Mouse (Mus musculus): ENCODE results near the gene E130208F15Rik.
A peak's percentile ranks its signal among the peaks of the same experiment; 100 is the strongest.

E130208F15Rik gene

DNA sequence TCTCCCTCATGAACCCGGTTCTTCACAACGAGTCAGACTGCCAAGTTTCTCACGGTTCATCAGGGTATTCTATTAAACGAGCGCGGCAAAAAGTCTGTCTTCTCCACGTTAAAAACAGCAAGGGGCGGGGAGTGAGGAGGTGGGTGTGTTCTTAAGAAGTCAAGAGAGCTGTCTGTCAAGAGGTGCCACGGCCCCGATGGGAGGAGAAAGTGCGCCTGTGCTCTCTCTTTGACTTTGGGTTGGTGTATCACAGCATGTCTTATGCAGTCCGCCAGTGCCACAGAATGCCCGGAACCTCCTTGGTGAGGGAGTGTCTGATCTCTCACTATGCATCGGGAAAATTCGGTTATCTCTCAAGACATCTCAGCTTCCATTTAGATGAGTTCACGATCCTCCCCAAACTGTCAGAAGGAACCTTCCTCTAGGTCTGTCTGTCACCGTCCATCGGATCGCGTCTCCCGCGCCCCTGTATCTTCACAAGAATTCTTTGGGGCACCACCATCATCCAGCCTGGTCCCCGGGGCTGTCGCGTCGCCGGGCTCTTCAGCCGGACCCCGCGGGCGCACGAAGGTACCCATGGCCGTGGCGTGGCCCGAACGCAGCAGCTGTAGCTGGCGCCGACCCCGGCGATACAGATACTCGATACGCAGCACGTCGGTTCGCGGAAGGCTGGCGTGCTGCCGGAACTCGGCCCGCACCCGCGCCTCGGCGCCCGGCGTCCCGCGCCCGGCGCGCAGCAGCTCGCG, at the start of gene E130208F15Rik:
Gene E130208F15Rik (plus strand): TSS at position 202 of the 746 bp plus-strand sequence.
- DNase-seq (ENCODE audit: low read depth, low spot score): peak; percentile 85

DNA sequence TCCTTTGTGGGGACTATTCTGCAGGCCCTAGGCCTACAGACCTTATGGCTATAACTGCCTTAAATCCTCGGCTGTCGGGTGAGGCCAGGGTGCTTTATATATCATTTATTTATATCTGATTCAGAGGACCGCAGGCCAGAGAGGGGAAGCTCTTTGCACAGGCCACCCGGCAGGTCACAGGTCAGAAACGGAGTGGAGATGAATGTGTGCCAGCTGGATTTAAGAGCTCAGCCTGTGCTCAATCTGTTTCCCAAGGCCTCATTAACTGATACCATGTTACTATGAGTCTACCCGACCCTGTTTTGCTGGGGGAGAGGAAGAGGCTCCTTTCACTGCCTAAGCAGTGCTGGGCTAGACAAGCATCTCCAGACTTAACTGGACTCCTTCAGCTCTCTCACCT, 47.2 kb upstream of the E130208F15Rik start:
- no peak for DNase-seq (ENCODE audit: low read depth, low spot score)

DNA sequence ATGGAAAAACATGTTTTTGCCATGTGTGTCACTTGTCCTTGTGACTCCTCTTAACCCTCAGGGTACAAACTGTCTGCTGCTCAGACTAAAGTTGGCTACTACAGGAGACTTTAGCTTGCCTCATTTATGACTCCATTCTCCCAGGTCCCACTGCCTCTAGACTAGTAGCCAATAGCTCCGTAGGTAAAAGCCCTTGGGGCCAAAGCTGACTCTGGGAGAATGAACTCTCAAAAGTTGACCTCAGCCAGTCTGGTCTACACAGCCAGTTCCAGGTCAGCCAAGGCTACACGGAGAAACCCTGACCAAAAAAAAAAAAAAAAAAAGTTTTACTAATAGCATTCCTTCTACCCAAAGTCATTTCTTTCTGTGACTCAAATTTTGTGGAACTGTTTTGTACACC, 42.6 kb upstream of the E130208F15Rik start:
- DNase-seq (ENCODE audit: low read depth, low spot score): peak; percentile 22

DNA sequence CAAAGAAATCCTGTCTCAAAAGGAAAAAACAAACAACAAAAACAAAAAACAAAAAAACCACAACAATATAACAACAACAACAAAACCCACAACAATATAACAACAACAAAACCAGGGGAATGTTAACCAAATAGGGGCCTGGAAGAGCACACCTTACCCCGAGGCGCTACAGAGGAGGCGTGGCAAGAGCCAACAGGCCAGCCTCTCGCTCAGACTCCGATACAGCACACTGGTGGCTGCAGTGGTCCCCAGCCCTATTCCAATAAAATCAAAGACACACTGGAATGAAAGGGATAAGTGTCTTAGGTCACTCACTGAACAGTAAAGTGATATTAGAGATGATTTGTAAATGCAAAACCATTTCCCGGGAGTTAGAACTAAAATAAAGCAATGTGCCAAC, 42.0 kb upstream of the E130208F15Rik start:
- DNase-seq (ENCODE audit: low read depth, low spot score): peak; percentile 72

DNA sequence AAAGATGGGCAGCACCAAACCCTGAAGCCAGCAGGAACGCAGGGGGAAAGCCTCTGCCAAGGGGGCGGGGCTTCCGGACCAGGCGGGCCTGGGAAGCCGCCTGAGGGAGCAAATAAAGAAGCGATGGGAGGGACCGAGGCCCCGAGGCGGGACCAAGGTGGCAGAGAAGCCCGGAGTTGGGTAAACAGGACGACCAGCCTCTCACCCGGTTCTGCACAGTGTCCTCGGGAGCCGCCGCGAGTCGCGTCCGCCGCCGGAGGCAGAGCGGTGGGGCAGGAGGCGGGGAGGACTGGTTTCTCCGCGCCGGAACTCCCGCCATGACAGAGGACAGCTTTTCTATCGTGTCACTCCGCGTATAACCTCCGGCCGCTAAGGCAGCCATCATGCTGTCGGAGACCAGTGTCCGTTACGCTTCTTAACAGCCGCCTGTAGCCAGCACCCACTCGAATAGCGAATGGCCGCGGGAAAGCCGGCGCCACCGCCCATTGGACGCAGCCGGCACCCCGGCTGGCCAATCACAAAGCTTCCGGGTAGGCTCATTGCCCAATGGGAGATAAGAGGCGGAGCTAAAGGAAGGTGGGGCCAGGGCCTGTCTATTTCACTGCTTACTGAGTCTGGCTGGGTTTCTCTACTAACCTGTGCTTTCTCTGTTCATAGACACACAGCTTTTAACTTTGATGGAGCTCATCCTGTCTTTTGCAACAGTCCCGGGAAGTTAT, 41.4 kb upstream of the E130208F15Rik start, which contains the start of the genes Thap8 and Wdr62:
Gene Thap8 (plus strand): TSS at position 144 of the 719 bp plus-strand sequence.
Gene Wdr62 (minus strand): TSS at position 469 of the 719 bp plus-strand sequence.
- peak; percentile 95 for DNase-seq (ENCODE audit: low read depth, low spot score)

DNA sequence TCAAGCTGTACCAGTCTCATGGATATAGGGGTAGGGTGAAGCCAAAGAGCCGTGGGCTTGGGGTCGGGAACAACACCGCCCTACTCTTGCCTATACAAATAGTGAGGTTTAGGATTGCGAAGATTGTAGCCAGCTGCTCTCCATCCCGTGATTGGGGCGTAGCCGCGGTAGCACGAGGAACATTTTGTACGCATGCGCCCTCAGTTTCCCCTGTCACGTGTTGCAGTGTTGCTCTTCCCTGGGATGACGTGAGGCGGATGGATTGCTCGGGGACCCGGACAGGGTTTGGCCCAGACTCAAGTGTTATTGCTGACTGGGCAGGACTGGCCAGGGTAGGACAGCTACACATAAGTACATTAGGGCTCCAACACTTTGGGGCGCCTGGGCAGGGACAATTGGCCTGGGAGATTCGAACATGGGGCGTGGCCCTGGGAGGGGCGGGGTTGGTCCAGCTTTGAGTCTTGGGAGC, 40.8 kb upstream of the E130208F15Rik start:
- DNase-seq (ENCODE audit: low read depth, low spot score): peak; percentile 97

DNA sequence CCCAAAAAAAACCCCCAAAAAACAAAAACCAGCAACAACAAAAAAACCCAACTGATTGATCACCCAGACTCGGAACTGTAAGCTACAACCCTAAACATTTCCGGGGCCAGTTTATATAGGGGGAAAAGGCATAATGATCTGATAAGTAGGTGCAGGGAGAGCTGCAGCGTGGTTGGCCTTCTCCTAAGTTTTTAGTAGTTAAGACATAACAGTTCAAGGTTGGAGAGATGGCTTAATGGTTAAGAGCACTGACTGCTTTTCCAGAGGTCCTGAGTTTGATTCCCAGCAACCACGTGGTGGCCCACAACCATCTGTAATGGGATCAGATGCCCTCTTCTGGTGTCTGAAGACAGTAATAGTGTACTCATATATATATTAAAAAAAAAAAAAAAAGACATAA, 40.0 kb upstream of the E130208F15Rik start:
- no peak for DNase-seq (ENCODE audit: low read depth, low spot score)

DNA sequence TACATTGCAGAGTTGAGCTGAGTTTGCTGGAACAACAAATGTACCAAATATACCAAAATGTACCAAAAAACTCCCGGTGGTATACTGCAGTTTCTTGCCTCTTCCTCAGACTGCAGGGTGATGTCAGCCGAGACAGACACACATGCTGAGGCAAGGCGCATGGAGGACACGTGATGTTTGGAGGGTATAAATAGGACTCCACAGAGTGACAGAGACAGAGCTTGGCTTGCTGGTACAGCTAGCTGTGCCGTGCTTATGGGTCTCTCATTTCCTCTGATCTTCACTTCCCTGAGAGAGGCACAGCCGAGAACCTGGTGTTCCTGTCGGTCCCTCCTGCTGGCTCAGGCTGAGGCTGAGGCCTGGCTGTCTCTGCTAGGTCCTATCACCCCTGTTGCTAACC, 38.8 kb upstream of the E130208F15Rik start:
- DNase-seq (ENCODE audit: low read depth, low spot score): no peak

DNA sequence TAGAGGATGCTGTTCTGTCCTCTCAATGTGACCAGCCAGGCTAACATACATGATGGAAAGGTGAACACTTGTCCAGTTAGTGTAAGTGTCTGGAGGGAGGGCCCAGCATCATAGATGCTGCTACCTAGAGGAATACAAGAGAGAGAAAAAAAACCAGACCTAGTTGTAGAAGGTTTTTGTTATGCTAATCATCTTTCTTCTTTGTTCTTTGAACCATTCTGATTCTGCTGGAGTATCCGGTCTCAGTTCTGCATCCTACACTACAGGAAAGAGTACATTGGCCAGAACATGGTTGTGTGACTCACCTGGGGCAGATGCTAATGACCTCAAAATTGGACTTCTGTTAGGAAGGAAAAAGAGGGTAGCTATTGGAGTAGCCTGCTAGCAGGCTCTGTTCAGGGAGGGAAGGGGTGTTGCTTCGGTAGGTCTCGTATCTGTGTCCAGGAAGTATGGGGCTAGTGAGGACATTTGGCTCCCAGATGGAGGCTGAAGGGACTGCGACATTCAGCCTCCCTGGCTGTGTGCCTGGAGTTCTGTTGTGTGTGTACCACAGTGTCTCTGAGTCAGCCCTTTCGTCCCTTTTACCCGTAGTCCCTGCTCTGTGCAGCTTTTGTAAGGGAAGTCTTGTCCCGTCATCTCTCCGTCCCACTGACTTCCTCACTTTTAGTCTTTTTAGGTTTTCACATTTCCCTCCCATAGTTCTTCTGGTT, 34.7 kb upstream of the E130208F15Rik start:
- peak; percentile 65 for DNase-seq (ENCODE audit: low read depth, low spot score)

DNA sequence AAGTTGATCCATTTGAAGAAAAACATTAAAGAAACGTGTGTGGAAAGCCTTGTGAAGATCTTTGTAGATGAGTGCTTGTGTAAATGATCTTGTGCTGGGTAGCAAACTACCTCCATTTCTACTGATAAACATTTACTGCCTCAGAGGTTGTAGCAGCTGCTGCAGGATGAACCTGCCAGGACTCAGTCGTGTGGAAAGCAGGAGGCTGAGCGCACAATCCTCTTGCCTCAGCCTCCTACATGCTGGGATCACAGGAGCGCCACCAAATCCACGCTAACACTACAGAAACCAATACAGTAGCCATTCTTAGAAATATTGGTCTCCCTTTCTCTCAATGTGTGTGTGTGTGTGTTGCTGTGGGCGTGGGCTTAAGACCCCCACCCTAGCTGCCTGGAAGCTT, 33.5 kb upstream of the E130208F15Rik start:
- no peak for DNase-seq (ENCODE audit: low read depth, low spot score)

DNA sequence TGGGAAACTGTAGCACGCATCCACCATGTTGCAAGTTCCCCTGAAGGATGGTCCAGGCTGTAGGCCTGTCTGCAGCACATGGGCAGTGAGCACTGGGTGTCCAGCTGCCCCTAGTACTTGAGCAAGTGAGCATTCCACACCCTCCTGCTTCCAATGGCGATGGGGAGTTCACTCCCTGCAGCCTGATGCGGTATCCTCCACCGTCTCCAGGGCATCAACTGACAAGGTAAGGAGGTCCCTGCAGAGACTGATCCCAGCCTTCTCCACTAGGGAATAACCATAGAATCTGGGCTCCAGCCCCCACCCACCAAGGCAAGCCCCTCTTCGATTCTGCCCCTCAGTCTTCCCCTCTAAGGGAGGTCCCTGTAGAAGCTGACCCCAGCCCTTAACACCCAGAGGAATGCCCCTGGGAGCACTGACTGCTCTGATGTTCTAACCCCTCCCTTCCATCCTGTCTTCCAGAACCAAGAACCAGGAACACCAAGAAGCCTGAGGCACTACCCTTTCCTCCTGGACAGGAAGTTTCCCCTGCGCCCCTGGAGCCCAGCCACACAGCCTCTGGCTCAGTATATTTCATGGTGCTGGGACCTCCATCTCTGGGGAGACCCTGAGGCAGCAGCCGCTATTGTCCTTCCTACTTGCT, 32.3 kb upstream of the E130208F15Rik start:
- DNase-seq (ENCODE audit: low read depth, low spot score): no peak

DNA sequence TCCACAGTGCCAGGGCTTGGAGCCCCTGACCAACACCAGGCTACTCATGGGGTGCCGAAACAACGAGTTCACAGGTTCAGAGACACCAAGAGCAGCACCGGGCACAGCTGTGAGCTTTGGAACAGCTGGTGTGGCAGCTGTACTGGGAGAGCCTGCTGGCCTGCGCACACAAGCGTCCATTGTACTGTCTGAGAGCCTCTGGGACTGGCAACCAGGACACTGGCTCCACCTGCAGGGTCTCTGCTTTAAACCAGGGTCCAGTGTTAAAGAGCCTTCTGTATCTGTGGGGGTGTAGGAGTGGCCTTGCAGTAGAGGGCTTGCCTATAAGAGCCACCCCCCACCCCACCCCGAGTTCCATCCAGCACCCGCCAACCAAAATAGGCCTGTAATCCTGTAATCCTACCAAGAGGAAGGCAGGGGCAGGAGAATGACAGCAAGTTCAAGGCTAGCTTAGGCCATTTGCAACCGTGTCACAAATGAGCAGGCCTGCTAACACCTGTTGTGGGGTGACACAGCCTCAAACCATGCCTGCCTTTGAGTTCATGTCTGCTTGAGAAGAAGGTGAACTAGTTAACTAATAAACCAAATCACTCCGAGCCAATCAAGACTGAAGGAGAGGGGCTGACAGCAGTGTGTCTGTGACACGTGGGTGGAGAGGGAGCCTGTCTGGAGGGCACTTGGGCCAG, 31.7 kb upstream of the E130208F15Rik start:
- DNase-seq (ENCODE audit: low read depth, low spot score): no peak

DNA sequence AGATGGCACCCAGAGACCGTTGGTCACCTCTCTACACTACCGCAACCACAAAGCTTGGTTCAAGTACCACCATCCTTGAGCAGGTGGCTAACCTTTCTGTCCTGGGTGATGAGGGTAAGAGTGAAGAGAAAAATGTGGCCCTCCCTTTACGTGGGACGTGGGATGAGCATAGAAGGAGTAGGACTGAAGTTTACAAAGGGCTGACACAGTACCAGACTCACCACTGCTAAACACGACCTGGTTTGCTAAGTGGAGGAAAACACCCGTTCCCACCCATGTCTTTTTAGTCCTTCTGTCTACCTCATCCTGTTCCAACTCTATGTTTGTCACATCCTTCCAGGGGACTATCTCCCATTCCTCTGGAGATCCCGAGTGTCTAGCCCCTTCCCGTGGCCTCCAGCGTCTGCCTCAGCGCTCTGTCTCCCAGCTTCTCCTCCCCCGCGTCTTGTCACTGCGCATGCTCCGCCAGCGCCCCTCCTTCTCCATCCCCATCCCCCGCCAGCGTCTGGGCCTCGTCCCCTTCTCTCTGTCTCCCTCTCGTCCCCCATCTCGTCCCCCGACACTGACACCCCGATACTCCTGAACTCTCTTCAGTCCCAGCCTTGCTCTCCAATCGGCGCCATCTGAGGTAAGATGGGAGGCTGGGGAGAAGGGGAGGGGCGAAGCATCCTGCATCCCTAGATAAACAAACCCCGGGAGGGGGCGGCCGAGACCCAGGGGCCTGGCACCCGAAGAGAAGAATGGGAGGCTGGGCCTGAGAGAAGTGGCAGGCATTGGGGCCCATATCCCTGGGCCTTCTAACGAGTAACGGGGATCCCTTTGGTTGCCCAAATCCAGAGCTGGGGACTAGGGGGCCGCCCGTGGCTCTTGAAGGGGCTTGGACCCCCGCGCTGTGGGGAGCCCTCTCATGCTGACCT, 30.1 kb upstream of the E130208F15Rik start, which contains the start of gene Clip3:
Gene Clip3 (plus strand): TSS at position 514 of the 917 bp plus-strand sequence.
- peak; percentile 69 for DNase-seq (ENCODE audit: low read depth, low spot score)

DNA sequence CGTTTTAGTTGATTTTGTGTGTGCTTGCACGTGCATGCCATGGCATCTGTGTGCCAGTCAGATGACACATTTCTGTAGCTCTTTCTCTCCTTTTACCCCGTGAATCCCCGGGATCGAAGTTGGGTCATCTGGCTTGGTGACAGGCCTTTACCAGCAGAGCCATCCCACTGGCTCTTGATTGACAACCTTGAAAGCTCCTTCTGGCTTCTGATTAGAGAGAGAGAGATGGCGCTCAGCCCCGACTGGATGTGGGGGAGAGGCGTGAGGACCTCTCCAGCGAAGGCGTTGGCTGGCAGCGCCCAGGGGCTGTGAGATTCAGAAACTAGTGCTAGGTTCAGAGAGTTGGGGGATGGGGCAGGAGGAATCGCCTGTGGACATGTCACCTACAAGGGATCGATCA, 27.7 kb upstream of the E130208F15Rik start:
- no peak for DNase-seq (ENCODE audit: low read depth, low spot score)

DNA sequence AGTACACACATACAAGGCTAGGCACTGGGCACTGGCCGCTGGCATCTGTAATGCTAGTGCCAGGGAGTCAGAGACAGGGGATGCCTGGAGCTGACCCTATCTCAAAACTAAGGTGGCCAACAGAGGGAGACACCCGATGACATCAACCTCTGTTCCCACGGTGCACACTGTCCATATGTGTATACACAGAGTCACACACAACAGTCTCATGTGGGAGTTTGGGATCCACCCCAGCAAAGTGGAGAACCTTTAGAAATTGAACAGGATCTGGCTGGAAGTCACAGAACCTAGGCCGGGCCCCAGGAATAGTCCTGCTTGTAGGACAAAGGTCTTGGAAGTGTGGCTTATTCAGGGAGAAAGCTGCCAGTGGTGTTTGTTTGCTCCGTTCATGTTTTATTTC, 27.2 kb upstream of the E130208F15Rik start:
- no peak for DNase-seq (ENCODE audit: low read depth, low spot score)

DNA sequence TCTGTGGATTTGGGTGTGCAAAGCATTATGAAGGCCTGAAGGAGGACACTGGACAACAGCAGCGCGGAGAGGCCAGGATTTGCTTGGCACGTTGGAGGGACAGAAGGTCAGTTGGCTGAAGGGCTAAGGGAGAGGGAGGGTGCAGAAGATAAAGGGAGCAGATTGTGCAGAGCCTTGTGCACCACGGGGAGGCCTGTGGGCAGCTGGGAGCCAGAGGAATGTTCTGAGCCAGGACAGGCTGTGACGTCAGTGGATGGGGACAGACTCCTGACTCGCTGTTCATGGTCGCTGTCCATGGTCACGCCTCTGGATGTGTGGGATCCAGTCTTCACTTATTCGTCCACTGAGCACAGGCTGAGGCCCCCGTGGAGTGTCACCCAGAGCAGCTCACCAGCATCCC, 26.4 kb upstream of the E130208F15Rik start:
- peak; percentile 53 for DNase-seq (ENCODE audit: low read depth, low spot score)

DNA sequence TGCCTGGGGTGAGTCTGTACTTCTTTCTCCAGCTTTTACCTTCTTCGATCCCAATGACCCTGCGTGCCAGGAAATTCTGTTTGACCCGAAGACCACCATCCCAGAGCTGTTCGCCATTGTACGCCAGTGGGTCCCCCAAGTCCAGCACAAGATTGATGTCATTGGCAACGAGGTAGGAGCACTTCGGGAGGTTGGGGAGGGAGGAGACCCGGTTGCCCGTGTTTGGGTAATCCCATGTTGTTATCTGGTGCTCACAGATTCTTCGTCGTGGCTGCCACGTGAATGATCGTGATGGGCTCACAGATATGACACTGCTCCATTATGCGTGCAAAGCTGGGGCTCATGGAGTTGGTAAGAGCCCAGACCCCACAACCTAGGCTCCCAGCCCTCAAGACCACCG, 24.7 kb upstream of the E130208F15Rik start:
- DNase-seq (ENCODE audit: low read depth, low spot score): no peak

DNA sequence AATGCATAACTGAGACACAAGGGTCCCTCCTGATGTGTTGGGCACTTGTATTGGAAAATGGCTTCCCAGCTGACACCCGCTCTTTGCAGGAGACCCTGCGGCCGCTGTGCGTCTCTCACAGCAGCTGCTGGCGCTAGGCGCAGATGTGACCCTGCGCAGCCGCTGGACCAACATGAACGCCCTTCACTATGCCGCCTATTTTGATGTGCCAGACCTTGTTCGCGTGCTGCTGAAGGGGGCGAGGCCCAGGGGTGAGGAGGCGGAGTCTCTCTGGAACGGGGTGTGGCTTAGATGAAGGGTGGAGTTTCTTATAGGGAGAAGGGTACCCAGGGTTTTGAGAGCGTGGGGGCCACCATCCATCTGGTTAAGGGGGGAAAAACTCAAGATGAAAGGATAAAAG, 24.3 kb upstream of the E130208F15Rik start:
- no peak for DNase-seq (ENCODE audit: low read depth, low spot score)

DNA sequence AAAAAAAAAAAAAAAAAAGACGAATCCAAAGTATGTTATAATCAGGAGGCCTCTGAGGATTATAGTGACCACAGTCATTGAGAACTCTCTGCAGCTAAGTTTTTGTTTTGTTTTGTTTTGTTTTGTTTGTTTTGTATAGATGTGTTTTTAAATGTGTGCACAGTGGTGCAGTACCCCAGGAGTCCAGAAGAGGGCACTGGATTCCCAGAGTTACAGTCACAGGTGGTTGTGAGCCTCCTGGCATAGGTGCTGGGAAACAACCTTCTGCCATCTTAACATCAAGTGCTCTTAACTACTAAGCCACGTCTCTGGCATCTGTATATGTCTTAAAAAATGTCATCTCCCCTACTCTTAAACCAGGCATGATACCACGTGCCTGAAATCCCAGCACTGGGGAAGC, 20.6 kb upstream of the E130208F15Rik start:
- peak; percentile 59 for DNase-seq (ENCODE audit: low read depth, low spot score)
